Mouse (Mus musculus): ENCODE data around the gene Arhgap6.

Gene Arhgap6

DNA sequence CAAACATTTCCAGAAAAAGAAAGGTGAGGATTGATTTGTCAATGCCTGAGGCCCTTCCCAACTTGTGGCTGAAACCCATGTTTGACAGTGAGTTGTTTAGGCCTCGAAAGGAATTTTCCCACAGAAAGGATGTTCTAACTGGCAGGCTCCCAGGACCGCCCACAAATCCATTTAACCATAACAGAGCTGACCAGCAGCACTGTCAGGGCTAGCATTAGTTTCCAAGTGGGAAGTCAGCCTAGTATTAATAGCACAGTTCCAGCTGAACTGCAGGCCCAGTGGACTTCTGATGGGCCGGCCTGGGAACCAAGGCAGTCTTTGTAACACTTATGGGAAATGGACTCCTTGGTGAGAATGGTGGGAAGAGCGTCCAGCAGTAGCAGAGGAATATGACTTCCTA lies 317.8 kb downstream of the Arhgap6 start:
- no peak for DNase-seq (ENCODE audit: low read depth, low spot score)

DNA sequence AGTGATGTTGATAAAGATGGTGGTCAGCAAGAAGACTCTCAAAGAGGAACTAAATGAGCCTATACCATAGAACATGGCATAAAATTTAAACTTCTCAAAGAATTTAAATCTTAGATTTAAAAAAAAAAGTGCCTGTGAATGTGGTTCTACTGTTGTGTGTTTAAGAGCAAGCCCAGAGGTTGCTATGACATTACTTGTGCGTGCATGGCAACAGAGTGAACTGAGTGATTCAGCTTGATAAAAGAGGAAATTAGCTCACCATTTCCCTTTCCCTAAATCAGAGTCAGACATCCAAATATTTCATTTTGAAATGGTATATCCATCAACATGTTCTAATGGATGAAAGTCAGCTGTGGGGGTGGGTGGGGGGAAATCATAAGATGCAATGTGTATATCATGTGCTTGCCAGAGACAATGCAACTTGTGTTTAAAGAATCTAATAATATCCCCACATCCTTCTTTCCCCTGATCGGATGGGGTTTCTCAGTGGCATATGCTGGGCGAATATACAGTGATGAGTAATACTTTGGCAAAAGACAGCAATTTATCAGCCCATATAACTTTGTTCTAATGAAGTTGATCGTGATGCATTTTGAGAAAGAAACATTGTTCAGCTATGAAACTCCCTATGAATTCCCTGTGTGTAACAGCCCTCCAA lies 328.3 kb downstream of the Arhgap6 start:
- no peak for DNase-seq (ENCODE audit: low read depth, low spot score)

DNA sequence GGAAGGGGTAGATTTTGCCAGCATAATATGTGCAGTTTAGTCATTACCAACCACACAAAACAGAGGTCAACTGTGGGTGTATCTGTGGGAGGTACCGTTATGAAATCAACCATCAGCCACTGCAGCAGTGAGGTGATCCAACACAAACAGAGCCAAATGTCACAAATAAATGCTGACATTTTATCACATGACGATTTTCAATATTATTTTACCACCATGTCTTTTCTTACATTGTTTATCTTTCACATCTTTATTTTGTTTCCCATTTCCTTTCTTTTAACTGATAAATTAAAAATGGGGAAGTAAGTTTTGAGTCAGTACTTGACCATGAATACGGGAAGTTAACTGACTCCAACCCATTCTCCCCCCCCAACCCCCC lies 328.9 kb downstream of the Arhgap6 start:
- DNase-seq (ENCODE audit: low read depth, low spot score): no peak

DNA sequence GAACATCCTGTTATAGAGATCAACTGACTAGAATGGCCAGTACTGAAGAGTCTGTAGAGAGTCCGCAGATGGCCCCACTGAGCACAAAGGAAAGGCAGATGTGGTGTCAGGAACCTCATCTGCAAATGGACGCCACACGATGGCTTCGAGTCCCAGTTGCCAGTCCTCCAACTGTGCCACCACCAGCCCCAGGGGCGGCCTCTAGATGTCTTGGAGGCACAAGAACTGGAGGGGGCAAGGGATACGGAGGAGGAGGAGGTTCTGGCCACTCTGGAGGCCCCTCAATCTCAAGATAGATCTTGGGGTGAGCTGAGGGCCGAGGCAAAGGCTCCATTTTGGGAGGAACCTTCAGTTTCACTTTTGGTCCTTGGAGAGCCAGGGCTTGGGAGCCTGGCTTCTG lies 344.9 kb downstream of the Arhgap6 start:
- no peak for DNase-seq (ENCODE audit: low read depth, low spot score)

DNA sequence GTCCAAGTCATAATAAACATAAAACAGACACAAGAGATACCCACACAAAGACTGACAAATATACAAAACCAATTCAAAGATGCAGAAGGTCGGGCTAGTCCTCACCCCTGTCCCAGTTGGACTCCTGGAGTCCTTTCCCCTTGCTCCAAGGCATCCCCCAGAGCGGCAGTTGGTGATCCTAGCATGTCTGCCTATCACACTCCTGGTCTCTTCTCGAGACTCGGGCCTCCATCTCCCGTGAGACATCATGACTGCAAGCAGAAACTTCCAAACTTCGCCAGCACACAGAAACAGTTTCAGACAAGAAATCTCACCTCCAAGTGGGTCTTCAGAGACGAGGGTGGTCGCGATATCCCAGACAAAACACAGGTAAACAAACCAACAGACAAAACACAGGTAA lies 345.6 kb downstream of the Arhgap6 start:
- no peak for DNase-seq (ENCODE audit: low read depth, low spot score)

DNA sequence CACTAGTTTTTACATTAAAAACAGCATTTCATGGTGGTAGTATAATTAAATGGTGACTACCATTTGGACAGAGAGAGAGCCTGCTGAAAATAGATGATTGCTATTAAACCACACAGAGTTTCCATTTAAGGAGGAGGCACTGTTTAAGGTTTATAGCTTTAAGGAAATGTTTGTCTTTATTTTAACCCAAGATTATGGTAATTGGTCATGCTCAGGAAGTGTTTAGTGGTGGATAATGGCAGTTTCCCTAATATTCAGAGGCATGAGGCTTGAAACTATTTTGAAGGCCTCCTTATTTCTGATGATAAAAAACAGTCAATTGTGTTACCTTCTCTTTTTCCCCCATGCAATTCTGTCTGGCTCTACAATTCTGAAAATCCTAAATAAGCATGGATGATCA lies 358.9 kb downstream of the Arhgap6 start:
- no peak for DNase-seq (ENCODE audit: low read depth, low spot score)

DNA sequence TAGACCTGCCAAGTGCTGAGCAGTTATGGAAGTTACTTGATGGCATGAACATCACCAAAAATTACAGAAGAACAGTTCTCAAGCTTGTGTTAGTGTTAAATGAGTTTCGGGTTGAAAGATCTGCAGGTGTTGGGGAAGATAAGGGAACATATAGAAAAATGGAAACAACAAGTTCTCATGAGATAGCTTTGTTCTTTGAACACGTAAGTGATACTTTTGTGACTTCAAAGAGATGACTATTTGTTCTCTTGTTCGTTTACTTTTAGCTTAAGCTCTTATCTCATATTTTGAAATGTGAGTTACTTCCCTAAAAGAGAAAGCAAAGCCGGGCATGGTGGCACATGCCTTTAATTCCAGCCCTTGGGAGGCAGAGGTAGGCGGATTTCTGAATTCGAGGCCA lies 363.5 kb downstream of the Arhgap6 start:
- no peak for DNase-seq (ENCODE audit: low read depth, low spot score)

DNA sequence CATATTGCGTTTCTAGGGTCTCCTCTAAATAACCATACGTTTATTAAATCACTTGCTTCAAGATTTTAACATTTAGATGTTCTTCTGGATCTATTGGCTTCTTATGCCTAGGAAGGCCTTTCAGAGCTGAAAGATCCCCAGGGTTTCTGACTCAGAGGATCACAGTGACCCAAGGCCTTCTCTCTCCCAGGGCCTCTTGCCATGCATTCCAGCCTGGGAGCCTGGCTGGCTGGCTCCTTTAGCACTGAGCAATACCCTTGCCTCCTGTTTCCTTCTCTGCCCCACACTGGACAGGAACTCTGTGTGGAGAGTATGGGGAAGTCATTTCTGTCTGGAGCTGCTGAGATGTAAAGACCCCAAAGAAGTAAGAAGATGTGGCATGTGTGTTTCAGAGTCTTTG lies 376.1 kb downstream of the Arhgap6 start:
- DNase-seq (ENCODE audit: low read depth, low spot score): no peak

DNA sequence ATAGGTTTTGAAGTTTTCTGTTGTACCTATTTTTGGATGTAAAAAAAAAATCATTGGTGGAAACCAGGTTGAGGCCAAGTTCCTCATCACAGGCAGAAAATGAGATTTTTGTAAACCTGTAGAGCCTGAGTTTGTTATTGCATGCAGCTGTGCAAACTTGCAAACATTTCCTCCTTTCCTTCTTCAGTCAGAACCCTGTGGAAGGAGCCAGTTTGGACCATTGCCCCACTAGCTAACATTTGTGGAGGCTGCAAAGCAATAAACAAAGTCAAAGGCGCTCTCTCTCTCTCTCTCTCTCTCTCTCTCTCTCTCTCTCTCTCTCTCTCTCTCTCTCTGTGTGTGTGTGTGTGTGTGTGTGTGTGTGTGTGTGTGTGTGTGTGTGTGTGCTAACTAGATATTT lies 378.9 kb downstream of the Arhgap6 start:
- DNase-seq (ENCODE audit: low read depth, low spot score): no peak

DNA sequence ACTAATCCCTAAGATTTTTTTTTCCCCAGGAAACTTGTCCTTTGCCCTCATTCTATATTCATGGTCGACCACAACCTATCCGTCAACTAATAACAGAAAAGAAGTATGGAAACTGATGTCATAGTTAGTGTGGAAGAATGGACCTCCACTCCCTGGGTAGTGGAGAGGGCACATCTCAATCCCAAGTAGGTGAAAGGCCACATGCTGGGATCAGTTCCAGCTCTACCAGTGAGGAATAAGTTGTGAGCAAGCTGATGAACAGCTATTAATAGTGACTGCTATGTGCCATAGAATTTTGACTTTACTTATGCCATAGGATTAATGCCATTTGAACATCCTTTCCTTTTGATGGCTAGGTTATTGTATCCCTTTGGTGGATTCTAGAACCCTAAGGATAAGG lies 383.7 kb downstream of the Arhgap6 start:
- no peak for DNase-seq (ENCODE audit: low read depth, low spot score)

DNA sequence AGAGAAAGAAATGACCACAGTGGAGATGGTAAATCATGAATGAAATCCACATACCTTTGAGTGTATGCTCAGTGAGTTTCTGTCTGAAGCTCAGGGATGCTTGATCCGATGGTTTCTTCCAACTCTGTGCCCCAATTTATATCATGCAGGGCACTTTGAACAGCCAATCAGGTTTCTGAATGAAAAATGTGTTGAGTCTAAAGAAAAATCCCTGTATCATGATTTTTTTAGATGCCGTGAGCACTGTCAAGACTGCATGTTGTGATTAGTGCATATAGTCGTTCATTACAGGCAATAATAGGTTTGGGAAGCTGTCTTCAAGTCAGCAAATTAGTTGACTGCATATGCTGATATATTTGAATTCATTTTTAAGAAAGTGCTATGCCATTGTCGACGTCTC lies 392.2 kb downstream of the Arhgap6 start, which contains the start of gene Amelx:
Gene Amelx (minus strand): TSS at position 101 of the 400 bp plus-strand sequence.
- no peak for DNase-seq (ENCODE audit: low read depth, low spot score)

DNA sequence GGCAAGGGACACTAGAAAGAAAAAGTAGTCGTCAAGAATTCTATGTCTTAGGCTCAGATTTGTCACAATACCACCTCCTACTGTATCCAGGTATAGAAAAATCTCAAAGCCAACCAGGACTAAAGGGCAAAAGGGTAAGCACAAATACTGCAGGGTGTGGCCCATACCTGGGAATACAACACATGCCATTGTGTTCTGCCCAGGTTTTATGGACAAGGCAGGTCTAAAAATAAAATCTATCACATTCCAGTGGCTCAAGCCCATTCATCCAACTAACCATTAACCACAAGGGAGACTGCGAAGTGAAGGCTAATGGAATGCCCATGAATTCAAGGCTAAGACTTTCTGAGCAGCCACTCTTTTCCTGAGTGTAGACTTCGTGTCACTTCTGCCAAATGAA lies 415.1 kb downstream of the Arhgap6 start:
- no peak for DNase-seq (ENCODE audit: low read depth, low spot score)

DNA sequence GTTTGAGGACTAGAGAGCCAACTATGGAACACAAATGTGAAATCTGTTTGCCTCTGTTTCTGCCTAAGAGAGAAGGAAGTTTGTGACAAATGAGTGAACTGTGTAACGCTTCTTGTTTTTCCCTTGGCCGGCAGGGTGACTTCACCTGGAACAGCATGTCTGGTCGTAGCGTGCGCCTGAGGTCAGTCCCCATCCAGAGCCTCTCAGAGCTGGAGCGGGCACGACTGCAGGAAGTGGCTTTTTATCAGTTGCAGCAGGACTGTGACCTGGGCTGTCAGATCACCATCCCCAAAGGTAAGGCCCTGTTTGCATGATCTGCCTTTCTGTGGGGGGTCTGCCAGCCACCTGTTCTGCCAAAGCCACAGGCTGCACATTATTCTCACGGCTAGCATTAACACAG lies 425.2 kb downstream of the Arhgap6 start:
- no peak for DNase-seq (ENCODE audit: low read depth, low spot score)

DNA sequence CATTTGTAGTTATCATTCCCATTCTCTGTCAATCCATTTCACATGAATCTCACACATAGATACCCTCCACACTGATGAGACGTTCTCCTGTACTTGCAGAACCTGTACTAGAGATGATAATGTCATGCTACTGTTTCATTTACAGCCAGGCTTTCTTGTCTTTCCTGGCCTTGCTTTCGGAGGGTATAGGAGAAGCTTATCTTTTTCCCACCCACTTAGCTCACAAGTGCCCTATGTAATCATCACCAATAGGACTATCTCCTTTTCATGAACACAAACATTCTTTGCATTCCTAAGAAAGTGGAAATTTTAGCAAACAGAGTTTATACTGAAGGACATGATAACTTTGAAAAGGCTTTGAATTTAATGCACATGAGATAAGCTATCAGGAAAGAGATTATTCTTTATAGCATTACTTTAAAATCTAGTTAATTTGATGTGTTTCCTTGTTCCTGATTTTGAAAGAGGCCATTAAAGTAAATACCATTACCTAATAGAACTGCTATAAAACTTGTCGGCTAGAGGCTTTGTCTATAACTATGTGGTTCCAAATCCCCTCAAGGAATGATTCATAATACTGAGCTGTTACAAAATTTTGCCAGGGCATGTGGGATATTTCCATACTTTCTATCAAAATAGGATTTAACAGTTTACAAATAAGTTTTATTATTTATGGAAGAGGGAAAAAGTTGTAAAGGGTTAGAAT lies 427.6 kb downstream of the Arhgap6 start:
- DNase-seq (ENCODE audit: low read depth, low spot score): no peak

DNA sequence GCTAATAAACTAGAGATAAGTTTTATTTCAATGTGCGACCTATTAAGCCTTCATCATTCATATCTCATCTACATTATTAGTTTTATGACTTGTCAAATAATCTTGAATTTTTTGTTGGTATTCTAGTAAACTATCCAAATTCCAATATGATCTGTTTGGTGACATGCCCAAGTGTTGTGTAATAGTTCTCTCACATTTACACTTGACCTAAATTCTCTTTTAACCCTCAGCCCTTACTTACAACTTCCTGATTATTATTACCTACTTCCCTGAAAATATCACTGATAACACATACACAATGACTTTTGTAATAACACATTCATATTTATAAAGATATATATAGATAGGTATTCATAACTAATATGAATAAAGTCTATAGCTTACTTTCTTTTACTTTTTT lies 461.0 kb downstream of the Arhgap6 start:
- DNase-seq (ENCODE audit: low read depth, low spot score): no peak

DNA sequence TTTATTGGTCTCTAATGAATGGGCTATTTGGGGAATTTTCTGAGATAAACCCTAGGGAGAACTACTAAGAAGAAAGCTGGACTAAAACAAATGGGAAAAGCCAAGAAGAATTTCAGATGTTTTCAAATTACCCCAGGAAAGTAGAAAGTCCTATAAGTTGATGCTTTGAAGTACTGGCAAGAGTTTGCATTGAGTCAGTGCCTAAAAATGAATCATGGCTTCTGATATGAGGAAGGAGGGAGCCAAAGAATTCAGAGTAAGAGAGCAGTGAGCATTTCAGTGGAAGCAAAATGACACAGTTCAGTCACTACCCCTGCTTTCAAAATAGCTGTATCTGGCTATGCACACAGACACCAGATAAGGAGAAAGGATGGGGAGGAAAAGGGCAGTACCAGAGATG lies 461.8 kb downstream of the Arhgap6 start:
- DNase-seq (ENCODE audit: low read depth, low spot score): no peak

DNA sequence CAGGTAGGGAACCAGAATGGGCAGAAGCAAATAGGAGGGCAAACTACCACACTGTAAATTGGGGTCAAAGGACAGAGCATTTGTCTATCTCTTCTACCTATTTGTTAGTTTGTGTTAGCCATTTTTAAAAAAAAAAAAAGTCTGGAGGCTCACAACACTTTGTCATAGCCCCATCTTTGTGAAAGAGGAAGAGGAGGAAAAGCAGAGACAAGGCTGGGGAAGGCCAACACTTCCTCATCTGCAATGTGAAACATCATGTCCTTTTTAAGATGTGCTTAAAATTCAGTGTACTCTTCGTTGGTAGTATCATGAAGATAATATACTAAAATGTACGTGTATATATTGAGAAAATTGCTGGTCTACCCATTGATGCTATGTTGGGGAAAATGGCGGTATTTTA lies 466.1 kb downstream of the Arhgap6 start:
- no peak for DNase-seq (ENCODE audit: low read depth, low spot score)

DNA sequence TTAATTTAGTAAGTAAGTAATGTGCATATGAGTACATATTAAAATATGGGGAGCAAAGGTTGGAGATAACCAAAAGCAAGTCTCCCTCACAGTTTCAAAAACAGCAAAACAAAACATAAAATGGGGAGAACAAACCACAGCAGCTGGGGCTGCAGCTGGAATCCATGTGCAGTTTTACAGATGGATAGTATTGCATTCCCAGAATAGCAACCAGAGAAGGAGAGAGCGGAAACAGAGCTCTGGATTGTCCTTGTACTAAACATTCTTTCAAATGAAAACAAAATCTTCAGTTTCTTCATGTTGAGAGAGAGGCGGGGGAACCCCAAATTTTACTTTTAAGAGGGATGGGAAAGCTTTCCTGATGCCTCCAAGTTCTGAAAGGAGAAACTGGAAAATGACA lies 467.3 kb downstream of the Arhgap6 start:
- DNase-seq (ENCODE audit: low read depth, low spot score): no peak

DNA sequence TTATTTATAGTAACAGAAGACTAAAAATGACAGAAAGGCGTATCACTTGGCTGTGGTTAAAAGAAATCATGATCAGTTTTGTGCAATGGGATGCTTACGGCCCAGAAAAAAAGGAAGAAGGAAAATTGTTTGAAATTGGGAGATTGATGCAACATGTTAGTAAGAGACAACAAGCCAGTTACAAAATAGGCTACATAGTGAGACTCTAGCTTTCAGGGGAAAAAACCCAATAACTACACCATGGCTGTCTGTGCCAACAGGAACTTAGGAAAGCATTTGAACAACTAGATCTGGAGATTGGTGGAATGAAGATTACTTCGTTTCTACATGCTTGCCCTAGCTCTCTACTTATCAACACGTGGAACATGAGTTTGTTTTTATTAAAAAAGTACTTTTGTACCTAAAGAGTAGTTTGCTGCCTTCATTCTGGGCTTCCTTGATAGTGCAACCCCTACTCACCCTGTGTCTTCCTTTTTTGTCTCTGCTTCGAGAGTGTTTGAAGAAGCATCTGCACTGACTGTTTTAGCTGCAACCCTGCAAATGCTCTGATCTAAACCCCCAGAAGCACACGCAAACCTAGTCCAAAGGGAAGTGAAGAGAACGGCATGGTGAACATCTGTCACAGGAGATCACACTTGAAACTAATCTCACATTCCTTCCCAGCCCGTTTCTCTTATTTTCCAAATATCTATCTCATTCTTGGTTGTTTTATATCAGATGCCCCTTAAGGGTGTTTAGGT lies 468.7 kb downstream of the Arhgap6 start:
- DNase-seq (ENCODE audit: low read depth, low spot score): no peak

DNA sequence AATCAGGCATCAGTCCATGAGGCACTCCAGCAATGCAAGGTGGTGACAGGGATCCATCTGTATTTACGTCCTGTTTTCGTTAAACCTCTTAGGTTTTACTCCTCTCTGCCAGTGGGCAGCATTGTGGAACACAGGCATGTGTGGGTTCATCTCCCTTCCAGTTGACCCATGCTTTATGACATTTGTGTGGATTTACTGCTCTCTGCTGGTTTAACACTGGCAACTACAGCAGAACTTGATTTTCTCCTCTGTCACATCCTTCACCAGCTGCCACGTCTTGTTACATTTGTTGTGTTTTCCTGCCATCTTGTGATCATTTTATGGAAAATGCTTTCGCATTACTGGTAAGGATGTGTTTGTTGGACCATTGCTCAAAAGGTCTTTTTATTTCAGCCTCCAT lies 504.7 kb downstream of the Arhgap6 start:
- peak; percentile 15 for DNase-seq (ENCODE audit: low read depth, low spot score)

DNA sequence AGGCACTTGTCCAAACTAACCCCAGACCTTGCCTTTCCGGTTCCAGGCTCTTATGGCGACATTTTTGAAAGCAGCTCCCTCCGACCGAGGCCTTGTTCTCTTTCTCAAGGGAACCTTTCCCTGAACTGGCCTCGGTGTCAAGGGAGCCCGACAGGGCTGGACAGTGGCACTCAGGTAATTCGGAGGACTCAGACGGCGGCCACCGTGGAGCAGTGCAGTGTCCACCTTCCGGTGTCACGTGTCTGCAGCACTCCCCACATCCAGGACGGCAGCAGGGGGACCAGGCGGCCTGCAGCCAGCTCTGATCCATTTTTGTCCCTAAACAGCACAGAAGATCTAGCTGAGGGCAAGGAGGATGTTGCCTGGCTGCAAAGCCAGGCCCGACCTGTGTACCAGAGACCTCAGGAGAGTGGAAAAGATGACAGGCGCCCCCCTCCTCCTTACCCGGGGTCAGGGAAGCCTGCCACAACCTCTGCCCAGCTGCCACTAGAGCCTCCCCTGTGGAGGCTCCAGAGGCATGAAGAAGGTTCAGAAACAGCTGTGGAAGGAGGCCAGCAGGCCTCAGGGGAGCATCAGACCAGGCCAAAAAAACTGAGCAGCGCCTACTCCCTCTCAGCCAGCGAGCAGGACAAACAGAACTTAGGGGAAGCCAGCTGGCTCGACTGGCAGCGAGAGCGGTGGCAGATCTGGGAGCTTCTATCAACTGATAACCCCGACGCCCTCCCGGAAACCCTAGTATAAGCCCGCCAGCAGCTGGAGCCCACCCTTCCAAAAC lies 507.6 kb downstream of the Arhgap6 start:
- no peak for DNase-seq (ENCODE audit: low read depth, low spot score)

DNA sequence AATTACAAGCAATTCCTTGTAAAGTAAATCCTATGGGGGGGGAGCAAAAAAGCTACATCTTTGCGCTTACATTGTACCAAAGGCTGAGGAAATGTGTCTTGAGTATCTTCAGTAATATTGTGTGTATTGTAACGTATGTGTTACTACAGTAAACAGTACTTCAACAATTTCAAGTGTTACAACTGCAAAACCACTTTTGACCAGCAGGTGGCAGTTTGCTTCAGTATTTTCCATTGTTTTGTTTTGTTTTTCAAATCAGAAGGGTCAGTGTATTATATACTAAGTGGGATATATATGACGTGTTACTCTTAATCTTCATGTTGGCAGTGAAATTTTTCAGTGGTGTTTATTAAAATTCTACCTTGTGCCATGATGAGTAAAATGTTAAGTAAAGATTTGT lies 509.0 kb downstream of the Arhgap6 start:
- DNase-seq (ENCODE audit: low read depth, low spot score): peak; percentile 32

Measured in ES-CJ7 (cell line).